Mouse (Mus musculus) liver, postnatal 0 days (tissue): ENCODE measurements around the gene Kdm1a. TPM values are rescaled to one million over a fixed set of nuclear protein-coding genes. Genes with fewer than 3 reads are reported as not detected.

ENCODE experiments used
- ATAC-seq: fragments of 200-750 bp; cut with Nextera tagmentation; 2 replicates; pipeline ENCODE4 v1.8.0; 2017; ENCODE audit warnings: mild to moderate bottlenecking, moderate library complexity
- DNase-seq: peaks from one replicate; pipeline ENCODE4 v3.0.0-alpha.2; 2016
- H3K27ac ChIP-seq: fragments of 300-500 bp; sonication (generic); 2 replicates; pipeline ENCODE4 v1.5.1; 2014; ENCODE audit warnings: antibody characterized with exemption, moderate library complexity, mild to moderate bottlenecking, low read depth
- H3K27me3 ChIP-seq: fragments of 300-500 bp; sonication (generic); 2 replicates; pipeline ENCODE4 v1.6.1; 2014; ENCODE audit warnings: low read length, control low read depth, mixed read lengths; ENCODE audit not compliant: insufficient read depth
- H3K36me3 ChIP-seq: fragments of 300-500 bp; sonication (generic); replicated peaks from 2 replicates; pipeline ENCODE4 v1.6.1; 2014; ENCODE audit warnings: mild to moderate bottlenecking, control low read depth, low read length, moderate library complexity, mixed read lengths; ENCODE audit not compliant: insufficient read depth
- H3K4me1 ChIP-seq: fragments of 300-500 bp; sonication (generic); 2 replicates; pipeline ENCODE4 v1.6.1; 2014; ENCODE audit warnings: antibody characterized with exemption, mild to moderate bottlenecking, control low read depth; ENCODE audit not compliant: insufficient read depth
- H3K4me2 ChIP-seq: fragments of 300-500 bp; sonication (generic); 2 replicates; pipeline ENCODE4 v1.6.1; 2014; ENCODE audit warnings: low read depth, mild to moderate bottlenecking, low read length, moderate library complexity, mixed read lengths
- H3K4me3 ChIP-seq: fragments of 300-500 bp; sonication (generic); 2 replicates; pipeline ENCODE4 v1.5.1; 2014; ENCODE audit warnings: low read depth, low read length
- H3K9ac ChIP-seq: fragments of 300-500 bp; sonication (generic); replicated peaks from 2 replicates; pipeline ENCODE4 v1.6.1; 2014; ENCODE audit warnings: mild to moderate bottlenecking, moderate library complexity
- H3K9me3 ChIP-seq: fragments of 300-500 bp; sonication (generic); 2 replicates; pipeline ENCODE4 v1.6.1; 2016; ENCODE audit warnings: mild to moderate bottlenecking, control low read depth, low read length, mixed read lengths
- CTCF ChIP-seq: sonication (generic); IDR thresholded peaks from 2 replicates; pipeline ENCODE4 v1.5.1; 2016; ENCODE audit warnings: antibody characterized with exemption, low read depth
- EP300 ChIP-seq: IDR thresholded peaks from 2 replicates; pipeline ENCODE4 v1.6.1; 2016; ENCODE audit warnings: antibody characterized with exemption, low read depth, mild to moderate bottlenecking
- WGBS: fragments of 180-500 bp; shearing (Covaris S2); extraction: QIAGEN DNeasy Blood & Tissue Kit; methylation state at CpG from one replicate; pipeline ENCODE4 v1.1.7; 2014; ENCODE audit not compliant: insufficient replicate concordance; 5-methylcytosine and 5-hydroxymethylcytosine counted together
- polyA plus RNA-seq: library from polyadenylated mRNA; unstranded; fragments of >200 nt; fragmentation: Nextera tagmentation; extraction: Ambion mirVana; gene quantifications from 2 replicates; pipeline ENCODE4 v1.2.1, GENCODE M21; 2015

Gene Kdm1a
- polyA plus RNA-seq, 1 experiment from 2014 or later: 6.8 TPM

DNA sequence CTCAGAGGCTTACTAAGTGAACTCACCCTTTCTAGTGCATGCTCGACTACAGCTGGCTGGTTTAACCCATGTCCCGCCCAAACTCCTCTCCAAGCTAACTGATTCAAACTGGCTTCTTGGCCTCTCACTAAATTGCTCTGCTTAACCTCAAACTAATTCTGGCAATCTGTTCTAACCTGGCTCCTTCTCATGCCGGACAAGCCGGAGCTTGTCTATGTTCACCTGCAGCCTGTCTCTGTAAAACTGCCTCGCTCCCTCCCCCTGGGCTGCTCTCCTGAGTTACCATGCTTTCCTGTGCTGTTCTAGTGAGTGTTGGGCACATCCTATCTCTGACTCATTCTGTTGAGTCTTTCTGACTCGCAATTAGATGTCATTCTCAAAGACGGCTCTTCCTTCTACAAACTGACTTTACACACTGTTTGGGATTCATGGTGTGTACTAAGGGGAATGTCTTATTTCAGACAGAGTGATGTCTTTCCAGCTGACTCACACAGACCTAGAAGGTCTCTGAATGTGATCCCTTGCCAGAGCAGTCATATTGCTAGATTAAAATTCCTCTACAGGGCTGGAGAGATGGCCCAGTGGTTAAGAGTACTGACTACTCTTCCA is 4.2 kb downstream of the Kdm1a start:
- TF ChIP-seq EP300 (no peak), CTCF (no peak)
- no peak for DNase-seq
- WGBS: 71% methylated on average over 7 of the region's 7 CpGs
- H3K4me2 ChIP-seq: no peak overlapping the region
- H3K9ac ChIP-seq: no peak overlapping the region
- H3K27me3 ChIP-seq: no peaks in the 10 kb centered on the region
- H3K27ac ChIP-seq: no peak overlapping the region
- ATAC-seq: no peak
- H3K9me3 ChIP-seq: no peaks in the 10 kb centered on the region
- no peaks in the 10 kb centered on the region for H3K36me3 ChIP-seq
- H3K4me3 ChIP-seq: no peak overlapping the region
- peaks cover 16% of the 10 kb centered on the region for H3K4me1 ChIP-seq

DNA sequence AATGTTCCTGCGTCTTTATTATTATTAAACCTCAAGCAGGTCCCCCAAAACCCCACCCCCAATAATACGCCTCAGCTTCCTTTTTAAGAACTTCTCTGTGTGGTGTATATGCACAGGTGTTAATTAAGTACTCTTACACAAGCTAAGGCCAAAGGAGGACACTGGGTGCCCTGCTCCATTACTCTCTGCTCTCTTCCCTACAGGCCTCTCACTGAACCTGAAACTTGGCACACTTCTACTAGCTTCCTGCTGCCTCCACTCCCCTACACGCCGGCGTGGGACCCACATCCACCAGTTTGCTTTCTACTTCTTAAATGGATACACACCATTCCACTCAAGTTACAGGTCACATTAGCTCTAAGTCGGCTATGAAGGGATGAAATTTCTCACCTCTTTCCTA is 7.3 kb downstream of the Kdm1a start:
- no peaks in the 10 kb centered on the region for H3K27me3 ChIP-seq
- DNase-seq (no peak), ATAC-seq (no peak)
- H3K9ac ChIP-seq: no peak overlapping the region
- 80% methylated on average over 6 of the region's 6 CpGs for whole genome bisulfite sequencing
- H3K4me3 ChIP-seq: no peak overlapping the region
- H3K4me1 ChIP-seq: peaks cover 3% of the 10 kb centered on the region
- no peaks in the 10 kb centered on the region for H3K9me3 ChIP-seq
- no peak overlapping the region for H3K27ac ChIP-seq
- H3K36me3 ChIP-seq: 0 out of 2 replicates have a peak, but pooled peaks cover 2% of the 10 kb centered on the region
- TF ChIP-seq EP300: no peak
- no peak for TF ChIP-seq CTCF
- no peak overlapping the region for H3K4me2 ChIP-seq

DNA sequence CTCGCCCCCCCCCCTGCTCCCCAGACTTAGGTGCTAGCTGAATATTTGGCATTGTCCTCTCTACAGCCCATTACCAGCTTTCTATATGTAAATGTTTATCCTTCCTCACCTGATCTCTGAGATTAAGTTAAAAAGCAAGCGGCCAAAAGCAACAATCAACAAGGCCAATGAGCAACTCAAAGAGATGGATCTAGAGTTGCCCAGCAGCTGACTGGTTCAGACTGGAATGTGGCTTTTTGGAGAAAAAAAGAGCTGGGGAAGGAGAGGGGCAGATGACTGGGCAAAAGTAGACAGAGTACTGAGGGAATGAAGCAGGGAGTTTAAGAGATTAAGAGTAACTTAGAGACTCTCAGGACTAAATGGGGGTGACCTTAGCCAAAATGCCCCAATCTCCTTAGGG is 8.5 kb downstream of the Kdm1a start:
- 0 out of 2 replicates have a peak, but pooled peaks cover 2% of the 10 kb centered on the region for H3K36me3 ChIP-seq
- no peak for DNase-seq
- no peaks in the 10 kb centered on the region for H3K27me3 ChIP-seq
- TF ChIP-seq CTCF (no peak), EP300 (no peak)
- H3K9me3 ChIP-seq: no peaks in the 10 kb centered on the region
- H3K27ac ChIP-seq: no peak overlapping the region
- H3K4me1 ChIP-seq: peaks cover 3% of the 10 kb centered on the region; the same call in 1 of the 2 replicates
- 88% methylated on average over 2 of the region's 2 CpGs for WGBS
- H3K4me2 ChIP-seq: no peak overlapping the region
- no peak overlapping the region for H3K9ac ChIP-seq
- no peak overlapping the region for H3K4me3 ChIP-seq
- ATAC-seq: no peak

DNA sequence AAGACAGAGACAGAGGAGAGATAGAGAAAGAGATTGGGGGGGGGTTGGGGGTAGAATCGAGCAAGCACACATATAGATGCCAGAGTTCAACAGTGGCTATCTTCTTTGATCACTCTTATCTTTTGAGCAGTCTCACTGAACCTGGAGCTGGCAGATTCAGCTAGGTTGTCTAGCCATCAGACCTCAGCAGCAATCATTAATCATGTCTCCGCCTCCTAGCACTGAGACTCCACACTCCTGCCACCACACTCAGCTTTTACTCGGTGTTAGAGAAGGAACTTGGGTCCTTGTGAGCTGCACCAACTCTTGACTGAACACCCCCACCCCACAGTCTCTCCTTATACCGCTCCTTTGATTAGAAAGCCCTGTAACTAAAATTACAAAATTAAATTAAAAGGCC is 10.4 kb downstream of the Kdm1a start:
- Histone ChIP-seq H3K36me3 (0 out of 2 replicates have a peak, but pooled peaks cover 2% of the 10 kb centered on the region), H3K4me1 (peaks cover 3% of the 10 kb centered on the region; the same call in 1 of the 2 replicates), H3K4me2 (no peak overlapping the region), H3K9me3 (no peaks in the 10 kb centered on the region), H3K9ac (no peak overlapping the region), H3K27ac (no peak overlapping the region), H3K4me3 (no peak overlapping the region), H3K27me3 (no peaks in the 10 kb centered on the region)
- ATAC-seq (no peak), DNase-seq (no peak)
- TF ChIP-seq CTCF (no peak), EP300 (no peak)
- WGBS: 49% methylated on average over 4 of the region's 4 CpGs

DNA sequence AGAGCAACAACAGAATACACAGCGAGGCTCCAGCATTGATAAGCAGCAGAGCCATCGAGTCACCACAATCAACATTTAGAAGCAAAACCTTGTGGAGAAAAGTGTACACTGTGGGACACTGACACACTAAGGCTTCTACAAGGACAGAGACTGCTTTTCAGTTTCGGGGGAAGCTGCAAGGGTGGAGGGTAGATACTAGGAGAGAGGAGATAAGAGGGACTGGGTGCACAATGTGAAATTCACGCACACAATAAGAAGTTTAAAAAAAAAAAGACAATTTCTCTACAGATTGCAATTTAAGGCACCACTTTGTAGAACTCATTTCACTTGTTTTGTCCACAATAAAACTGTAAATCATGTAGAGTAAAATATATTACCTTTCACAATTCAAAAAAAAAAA is 14.5 kb downstream of the Kdm1a start:
- no peaks in the 10 kb centered on the region for H3K27me3 ChIP-seq
- 48% methylated on average over 4 of the region's 4 CpGs for WGBS

DNA sequence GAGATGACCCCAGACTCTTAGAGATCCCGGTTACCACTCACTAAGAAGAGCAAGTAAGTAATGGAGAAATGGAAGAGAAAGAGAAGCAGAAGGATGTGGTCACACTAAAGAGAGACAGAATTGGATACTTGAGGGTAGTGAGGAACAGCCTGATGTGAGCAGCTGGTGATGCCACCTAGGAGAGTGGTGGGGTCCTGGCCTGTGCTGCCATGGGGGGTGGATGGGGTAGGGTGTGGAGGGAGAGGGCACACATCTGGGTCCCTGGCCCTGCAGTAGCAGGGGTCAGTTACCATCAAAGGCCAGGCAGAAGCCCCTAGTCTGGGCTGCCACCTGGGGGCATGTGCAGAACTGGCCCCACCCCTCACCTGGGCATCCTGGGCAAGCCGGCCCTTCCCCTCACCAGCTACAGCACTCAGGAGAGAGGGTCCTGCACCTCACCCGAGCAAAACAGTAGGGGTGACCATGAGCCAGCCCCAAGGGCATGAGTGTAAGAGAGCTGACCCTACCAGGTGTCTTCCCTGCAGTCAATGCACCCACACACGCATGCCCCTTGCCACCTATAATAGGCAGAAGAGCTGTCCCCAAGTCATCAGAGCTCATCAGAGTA is 15.2 kb downstream of the Kdm1a start:
- Histone ChIP-seq H3K4me3 (no peak overlapping the region), H3K9me3 (no peaks in the 10 kb centered on the region), H3K27me3 (no peaks in the 10 kb centered on the region), H3K9ac (no peak overlapping the region), H3K4me2 (no peak overlapping the region), H3K4me1 (no peaks in the 10 kb centered on the region; the same call in 1 of the 2 replicates), H3K27ac (no peak overlapping the region), H3K36me3 (0 out of 2 replicates have a peak, but pooled peaks cover 2% of the 10 kb centered on the region)
- 85% methylated on average over 4 of the region's 4 CpGs for WGBS
- ATAC-seq: no peak
- TF ChIP-seq EP300 (no peak), CTCF (no peak)
- DNase-seq: no peak

More for the DNA sequence above, 14.5 kb downstream of the Kdm1a start:
- Histone ChIP-seq H3K36me3 (0 out of 2 replicates have a peak, but pooled peaks cover 2% of the 10 kb centered on the region), H3K4me2 (no peak overlapping the region), H3K4me3 (no peak overlapping the region), H3K27ac (no peak overlapping the region), H3K4me1 (peaks cover 3% of the 10 kb centered on the region; the same call in 1 of the 2 replicates), H3K9ac (no peak overlapping the region), H3K9me3 (no peaks in the 10 kb centered on the region)
- DNase-seq (no peak), ATAC-seq (no peak)
- TF ChIP-seq EP300 (no peak), CTCF (no peak)
